Mouse (Mus musculus): ENCODE results near the gene Rere. TPM values are rescaled to one million over a fixed set of nuclear protein-coding genes. Genes with fewer than 3 reads are reported as not detected.
"Not testable (repeated sequence)": the region's sequence is repeated elsewhere in the genome, so short reads cannot be mapped to it uniquely, and the experiment has no call there.

Rere gene
- polyA plus RNA-seq, 2 experiments: 4.8 to 5.1 TPM

DNA sequence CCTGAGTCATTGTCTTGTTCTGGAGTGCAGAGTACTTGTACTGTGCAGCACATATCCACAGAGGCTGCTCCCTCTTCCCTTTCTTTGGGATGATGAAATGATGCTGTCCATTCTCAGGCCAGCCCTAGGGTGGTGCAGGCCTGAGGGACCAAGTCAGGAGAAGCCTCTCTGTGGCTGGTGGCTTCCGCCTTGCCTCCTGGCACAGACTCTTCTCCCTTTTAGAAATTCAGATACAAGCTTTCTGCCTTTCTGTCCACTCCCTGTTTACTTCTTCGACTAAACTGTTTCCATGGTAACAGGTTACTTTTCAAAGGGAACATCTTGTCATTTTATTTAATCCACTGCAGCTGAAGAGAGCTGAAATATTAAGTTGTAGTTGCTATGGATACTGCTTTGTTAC, 214.1 kb downstream of the Rere start:
- Histone ChIP-seq H3K4me3 (ENCODE audit: insufficient read depth in 1 of 2, low read depth in 2 of 2, low read length in 2 of 2) (no peak overlapping the region), H3K27ac (no peak overlapping the region), H3K27me3 (ENCODE audit: control insufficient read depth, insufficient read depth, low read length) (no peaks in the 10 kb centered on the region), H3K36me3 (replicated peaks; ENCODE audit: control insufficient read depth, insufficient read depth, low read depth) (no peaks in the 10 kb centered on the region), H3K4me2 (ENCODE audit: low read depth) (no peak overlapping the region), H3K9me3 (ENCODE audit: control insufficient read depth, low read length) (no peaks in the 10 kb centered on the region), H3K9ac (replicated peaks) (no peak overlapping the region), H3K4me1 (replicated peaks; ENCODE audit: control insufficient read depth in 2 of 2, insufficient read depth in 2 of 2, low read length in 1 of 2) (no peaks in the 10 kb centered on the region; a peak in 2 of 4 replicates)
- WGBS (ENCODE audit: insufficient replicate concordance): 70% methylated on average over 2 of the region's 2 CpGs
- ATAC-seq (ENCODE audit: insufficient read depth) (no peak), DNase-seq (ENCODE audit: low read depth in 3 of 3, low spot score in 3 of 3) (no peak)
- TF ChIP-seq EP300 (IDR thresholded peaks at IDR 0.05; ENCODE audit: low read depth) (no peak), CTCF (IDR thresholded peaks at IDR 0.05; ENCODE audit: low read depth) (no peak)

DNA sequence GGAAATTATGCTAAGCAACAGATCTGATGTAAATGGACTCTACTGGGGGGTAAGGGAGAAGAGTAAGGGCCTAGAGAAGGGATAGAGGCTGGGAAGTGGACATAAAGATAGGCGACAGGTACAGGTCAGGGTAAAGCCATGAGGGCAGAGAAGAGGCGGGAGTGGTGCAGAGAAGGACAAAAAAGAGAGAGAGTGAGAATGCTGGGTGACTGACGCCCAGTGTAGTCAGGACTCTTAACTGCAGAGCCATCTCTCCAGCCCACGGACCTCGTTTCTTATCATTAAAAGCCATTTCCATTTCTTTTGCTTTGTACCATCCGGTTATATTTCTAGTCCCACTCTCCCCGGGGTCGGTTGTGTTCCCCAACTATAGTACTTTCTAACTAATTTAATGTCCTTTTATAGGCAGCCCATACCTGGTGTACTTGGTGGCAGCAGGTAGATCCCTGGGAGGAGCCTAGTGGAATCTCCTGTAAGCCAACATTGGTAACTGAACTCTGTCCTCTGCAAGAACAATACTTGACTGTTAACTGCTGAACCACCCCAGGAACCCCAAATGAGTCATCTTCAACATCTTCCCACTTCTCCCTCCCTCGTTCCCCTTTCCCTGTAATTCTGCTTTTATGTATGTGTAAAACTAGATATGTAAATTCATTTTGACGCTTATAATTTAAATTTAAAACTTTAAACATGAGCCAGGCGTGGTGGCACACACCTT, 223.0 kb downstream of the Rere start:
- H3K4me2 ChIP-seq (ENCODE audit: low read depth): no peak overlapping the region
- no peak overlapping the region for H3K4me3 ChIP-seq (ENCODE audit: insufficient read depth in 1 of 2, low read depth in 2 of 2, low read length in 2 of 2)
- H3K27me3 ChIP-seq (ENCODE audit: control insufficient read depth, insufficient read depth, low read length): no peaks in the 10 kb centered on the region
- no peak for ATAC-seq (ENCODE audit: insufficient read depth)
- WGBS (ENCODE audit: insufficient replicate concordance): 41% methylated on average over 11 of the region's 11 CpGs
- DNase-seq (ENCODE audit: low read depth in 3 of 3, low spot score in 3 of 3): no peak
- H3K36me3 ChIP-seq (replicated peaks; ENCODE audit: control insufficient read depth, insufficient read depth, low read depth): no peaks in the 10 kb centered on the region
- no peak for TF ChIP-seq EP300 (IDR thresholded peaks at IDR 0.05; ENCODE audit: low read depth)
- TF ChIP-seq CTCF (IDR thresholded peaks at IDR 0.05; ENCODE audit: low read depth): no peak
- H3K9ac ChIP-seq (replicated peaks): no peak overlapping the region
- peaks cover 2 to 5% of the 10 kb centered on the region in 2 experiments for H3K4me1 ChIP-seq (replicated peaks; ENCODE audit: control insufficient read depth in 2 of 2, insufficient read depth in 2 of 2, low read length in 1 of 2)
- H3K9me3 ChIP-seq (ENCODE audit: control insufficient read depth, low read length): no peaks in the 10 kb centered on the region
- no peak overlapping the region for H3K27ac ChIP-seq

DNA sequence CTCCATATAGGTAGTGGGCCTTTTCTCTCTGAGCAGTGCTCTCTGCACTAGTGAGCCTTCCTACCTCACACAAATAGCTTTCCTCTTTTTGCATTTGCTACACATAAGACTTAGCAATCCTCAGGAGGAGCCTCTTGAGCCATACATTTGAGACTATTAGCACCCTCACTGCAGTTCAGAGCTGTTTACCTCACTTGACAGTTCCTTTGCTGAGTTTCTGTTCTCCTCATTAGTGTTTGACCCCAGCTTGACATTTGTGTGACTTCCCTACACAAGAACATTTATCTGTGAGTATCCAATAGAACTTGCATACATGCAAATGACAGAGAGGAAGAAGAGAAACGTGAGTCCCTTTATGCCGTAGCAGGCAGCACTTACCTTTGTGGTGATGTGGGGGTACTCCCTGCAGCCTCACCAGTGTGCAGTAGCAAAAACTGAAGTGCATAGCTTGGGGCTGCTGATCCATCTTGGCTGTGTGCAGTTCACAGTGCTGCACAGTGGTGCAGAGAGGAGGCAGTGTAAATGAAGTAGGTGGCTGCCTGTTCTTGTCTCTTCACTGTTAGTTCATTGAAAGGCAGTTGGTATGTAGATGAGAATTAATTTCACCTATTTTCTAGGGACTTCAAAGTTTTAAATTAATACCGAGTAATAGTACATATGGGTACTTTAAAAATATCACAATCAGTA, 227.7 kb downstream of the Rere start:
- no peak overlapping the region for H3K9ac ChIP-seq (replicated peaks)
- H3K9me3 ChIP-seq (ENCODE audit: control insufficient read depth, low read length): no peaks in the 10 kb centered on the region
- TF ChIP-seq CTCF (IDR thresholded peaks at IDR 0.05; ENCODE audit: low read depth) (no peak), EP300 (IDR thresholded peaks at IDR 0.05; ENCODE audit: low read depth) (no peak)
- H3K27me3 ChIP-seq (ENCODE audit: control insufficient read depth, insufficient read depth, low read length): no peaks in the 10 kb centered on the region
- DNase-seq (ENCODE audit: low read depth in 3 of 3, low spot score in 3 of 3) (no peak), ATAC-seq (ENCODE audit: insufficient read depth) (no peak)
- 75% methylated on average over 3 of the region's 3 CpGs for WGBS (ENCODE audit: insufficient replicate concordance)
- H3K27ac ChIP-seq: no peak overlapping the region
- no peak overlapping the region for H3K4me3 ChIP-seq (ENCODE audit: insufficient read depth in 1 of 2, low read depth in 2 of 2, low read length in 2 of 2)
- H3K4me1 ChIP-seq (replicated peaks; ENCODE audit: control insufficient read depth in 2 of 2, insufficient read depth in 2 of 2, low read length in 1 of 2): peaks cover 1 to 4% of the 10 kb centered on the region in 2 experiments
- H3K36me3 ChIP-seq (replicated peaks; ENCODE audit: control insufficient read depth, insufficient read depth, low read depth): peaks cover 2% of the 10 kb centered on the region
- H3K4me2 ChIP-seq (ENCODE audit: low read depth): no peak overlapping the region

DNA sequence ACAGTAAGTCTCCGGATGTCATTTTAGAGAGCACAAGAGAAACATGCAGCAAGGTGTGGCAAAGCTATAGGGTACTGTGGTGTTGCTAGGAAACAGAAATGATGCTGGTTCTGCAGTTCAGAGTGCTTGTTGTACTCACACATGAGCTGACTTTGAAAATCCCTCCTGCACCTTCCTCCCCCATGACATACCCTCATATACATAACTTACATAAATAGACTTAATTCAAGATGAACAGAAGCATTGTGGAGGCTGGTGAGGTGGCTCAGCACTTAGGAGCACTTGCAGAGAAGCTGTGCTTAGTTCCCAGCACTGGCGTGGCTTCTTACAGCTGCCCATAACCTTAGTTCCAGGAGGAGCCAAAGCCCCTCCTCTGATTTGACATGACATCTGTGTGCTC, 228.6 kb downstream of the Rere start:
- no peak for ATAC-seq (ENCODE audit: insufficient read depth)
- WGBS (ENCODE audit: insufficient replicate concordance): 76% methylated on average over 2 of the region's 2 CpGs

DNA sequence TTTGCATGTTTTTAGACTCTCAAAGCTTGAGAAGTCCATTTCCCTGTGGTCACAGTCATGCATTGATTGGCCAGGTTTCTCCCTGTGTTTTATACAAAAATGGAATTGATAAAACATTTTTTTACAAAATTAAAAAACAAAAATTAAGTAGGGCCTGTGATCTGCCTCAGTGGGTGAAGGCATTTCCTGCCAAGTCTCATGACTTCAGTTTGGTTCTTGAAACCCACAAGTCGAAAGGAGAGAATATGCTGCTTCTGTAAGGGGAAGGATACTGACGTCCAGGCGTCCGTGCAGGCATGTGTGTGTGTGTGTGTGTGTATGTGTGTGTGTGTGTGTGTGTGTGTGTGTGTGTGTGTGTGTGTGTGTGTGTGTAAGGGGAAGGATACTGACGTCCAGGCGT, 231.9 kb downstream of the Rere start:
- H3K4me1 ChIP-seq (replicated peaks; ENCODE audit: control insufficient read depth in 2 of 2, insufficient read depth in 2 of 2, low read length in 1 of 2): peaks cover 22 to 23% of the 10 kb centered on the region in 2 experiments
- H3K27me3 ChIP-seq (ENCODE audit: control insufficient read depth, insufficient read depth, low read length); DNase-seq (ENCODE audit: low read depth in 3 of 3, low spot score in 3 of 3); ATAC-seq (ENCODE audit: insufficient read depth); H3K4me2 ChIP-seq (ENCODE audit: low read depth); H3K36me3 ChIP-seq (replicated peaks; ENCODE audit: control insufficient read depth, insufficient read depth, low read depth); H3K27ac ChIP-seq; H3K9me3 ChIP-seq (ENCODE audit: control insufficient read depth, low read length); H3K4me3 ChIP-seq (ENCODE audit: insufficient read depth in 1 of 2, low read depth in 2 of 2, low read length in 2 of 2); H3K9ac ChIP-seq (replicated peaks): not testable (repeated sequence)
- WGBS (ENCODE audit: insufficient replicate concordance): 85% methylated on average over 4 of the region's 6 CpGs

More for the DNA sequence above, 228.6 kb downstream of the Rere start:
- peaks cover 2% of the 10 kb centered on the region for H3K36me3 ChIP-seq (replicated peaks; ENCODE audit: control insufficient read depth, insufficient read depth, low read depth)
- no peak overlapping the region for H3K4me3 ChIP-seq (ENCODE audit: insufficient read depth in 1 of 2, low read depth in 2 of 2, low read length in 2 of 2)
- no peaks in the 10 kb centered on the region for H3K9me3 ChIP-seq (ENCODE audit: control insufficient read depth, low read length)
- DNase-seq (ENCODE audit: low read depth in 3 of 3, low spot score in 3 of 3): no peak
- no peaks in the 10 kb centered on the region for H3K27me3 ChIP-seq (ENCODE audit: control insufficient read depth, insufficient read depth, low read length)
- TF ChIP-seq CTCF (IDR thresholded peaks at IDR 0.05; ENCODE audit: low read depth): no peak
- TF ChIP-seq EP300 (IDR thresholded peaks at IDR 0.05; ENCODE audit: low read depth): no peak
- H3K4me1 ChIP-seq (replicated peaks; ENCODE audit: control insufficient read depth in 2 of 2, insufficient read depth in 2 of 2, low read length in 1 of 2): no peaks in the 10 kb centered on the region; a peak in 2 of 4 replicates
- no peak overlapping the region for H3K9ac ChIP-seq (replicated peaks)
- no peak overlapping the region for H3K4me2 ChIP-seq (ENCODE audit: low read depth)
- no peak overlapping the region for H3K27ac ChIP-seq

Measured in liver, embryonic 14.5 days (tissue).